Mouse (Mus musculus) myocyte (in vitro differentiated cells): ENCODE data around the gene Strn4.

ENCODE experiments used
- E2F4 ChIP-seq: IDR thresholded peaks from one replicate; pipeline ENCODE4 v1.6.1; 2011; ENCODE audit warnings: mild to moderate bottlenecking, control low read depth, moderate library complexity; ENCODE audit not compliant: insufficient read depth
- MAX ChIP-seq: IDR thresholded peaks from one replicate; pipeline ENCODE4 v1.6.1; 2011; ENCODE audit warnings: low read depth, mild to moderate bottlenecking, control low read depth
- POLR2A ChIP-seq: IDR thresholded peaks from one replicate; pipeline ENCODE4 v1.6.1; 2011; ENCODE audit warnings: low read depth, mild to moderate bottlenecking, control low read depth, moderate library complexity; ENCODE audit not compliant: insufficient read length
- REST ChIP-seq: IDR thresholded peaks from one replicate; pipeline ENCODE4 v1.6.1; 2011; ENCODE audit warnings: mild to moderate bottlenecking, control low read depth, moderate library complexity; ENCODE audit not compliant: insufficient read depth, insufficient read length
- SRF ChIP-seq: IDR thresholded peaks from one replicate; pipeline ENCODE4 v1.6.1; 2011; ENCODE audit warnings: low read depth; ENCODE audit not compliant: control insufficient read depth, insufficient read length
- TCF12 ChIP-seq: IDR thresholded peaks from one replicate; pipeline ENCODE4 v1.6.1; 2011; ENCODE audit warnings: mild to moderate bottlenecking, control low read depth; ENCODE audit not compliant: poor library complexity, insufficient read depth, severe bottlenecking
- TCF3 ChIP-seq: IDR thresholded peaks from one replicate; pipeline ENCODE4 v1.6.1; 2011; ENCODE audit warnings: low read depth, control low read depth; ENCODE audit not compliant: insufficient read length
- USF1 ChIP-seq: IDR thresholded peaks from one replicate; pipeline ENCODE4 v1.6.1; 2011; ENCODE audit warnings: low read depth, mild to moderate bottlenecking, control low read depth, moderate library complexity

- TF ChIP-seq MAX = no peak
- no peak for TF ChIP-seq POLR2A
- TF ChIP-seq SRF = no peak
- no peak for TF ChIP-seq USF1
- TF ChIP-seq E2F4 = no peak
- no peak for TF ChIP-seq TCF12
- TF ChIP-seq REST = no peak
- TF ChIP-seq TCF3 = no peak
These were observed 23.4 kb upstream of the Strn4 start for GRCm38 (mm10) chr7:16792316-16792715.
